ENCODE assay signal across 8 mouse cellular contexts in genomic region chr17:87691958-87692357, GRCm38 (mm10). TPM values are rescaled to one million over a fixed set of nuclear protein-coding genes. Genes with fewer than 3 reads are reported as not detected.
DNase-seq lines count a peak whose midpoint lies in the region; ATAC-seq and TF ChIP-seq lines count a peak whose summit lies in the region.

No protein-coding gene starts in this region.

- no peaks in the 10 kb centered on the region for H3K27me3 ChIP-seq in thymus, adult 2 months (ENCODE audit: control insufficient read depth, insufficient read depth, low read length)
- H3K27me3 ChIP-seq in kidney, embryonic 16.5 days (ENCODE audit: insufficient read depth, low read length) = no peaks in the 10 kb centered on the region

- peaks cover 41% of the 10 kb centered on the region for H3K36me3 ChIP-seq in thymus, adult 2 months (ENCODE audit: control insufficient read depth, insufficient read depth, low read length)
- H3K36me3 ChIP-seq in kidney, embryonic 16.5 days (ENCODE audit: insufficient read depth, low read length) = peaks cover 37% of the 10 kb centered on the region

- ATAC-seq in kidney, embryonic 16.5 days (ENCODE audit: low FRiP score, low TSS enrichment) = peak; percentile 67; the same call in 1 of the 2 replicates
- no peak for ATAC-seq in erythroblast, adult 5-6 weeks (replicated peaks; ENCODE audit: low FRiP score, poor library complexity, severe bottlenecking)

- H3K4me2 ChIP-seq in kidney, embryonic 16.5 days (replicated peaks; ENCODE audit: low read depth, low read length) = no peak overlapping the region

- peak; percentile 57 for DNase-seq in thymus, adult 2 months
- DNase-seq in thymus, adult 18-20 months = no peak
- peak; percentile 10 to 37 for DNase-seq in adrenal gland, postnatal 4 days (ENCODE audit: low spot score in 2 of 2)
- peak; percentile 42 for DNase-seq in fibroblast of lung, adult 2 months (ENCODE audit: low read depth)
- peak; percentile 22 to 33 for DNase-seq in lung, adult 18-20 months
- peak; percentile 77 for DNase-seq in retina, embryonic 14.5 days (ENCODE audit: low spot score)

- TF ChIP-seq POLR2A in thymus, adult 2 months (IDR thresholded peaks at IDR 0.05; ENCODE audit: control insufficient read depth, extremely low read depth, insufficient read depth, low read length, poor library complexity) = no peak

- H3K9me3 ChIP-seq in kidney, embryonic 16.5 days (ENCODE audit: low read length) = no peaks in the 10 kb centered on the region

- 93% methylated on average over 5 of the region's 5 CpGs for WGBS in thymus, adult 2 months
- 86% methylated on average over 5 of the region's 5 CpGs for WGBS in kidney, embryonic 16.5 days

- H3K4me3 ChIP-seq in thymus, adult 2 months (ENCODE audit: control insufficient read depth, insufficient read depth, low read length) = no peak overlapping the region
- no peak overlapping the region for H3K4me3 ChIP-seq in kidney, embryonic 16.5 days (ENCODE audit: low read length)

- H3K9ac ChIP-seq in kidney, embryonic 16.5 days (replicated peaks; ENCODE audit: low read length) = no peak overlapping the region

- H3K4me1 ChIP-seq in thymus, adult 2 months (replicated peaks; ENCODE audit: control insufficient read depth, insufficient read depth, low read length) = no peaks in the 10 kb centered on the region
- no peaks in the 10 kb centered on the region for H3K4me1 ChIP-seq in kidney, embryonic 16.5 days (ENCODE audit: insufficient read depth, low read length)

- no peak overlapping the region for H3K27ac ChIP-seq in thymus, adult 2 months (ENCODE audit: control insufficient read depth, insufficient read depth, low read length)
- no peak overlapping the region for H3K27ac ChIP-seq in kidney, embryonic 16.5 days (ENCODE audit: low read length)

- TF ChIP-seq CTCF in thymus, adult 2 months (IDR thresholded peaks at IDR 0.05; ENCODE audit: borderline replicate concordance, control insufficient read depth, extremely low read depth, insufficient read depth, low read length, poor library complexity) = no peak

RNA-seq across cellular contexts. Expression of gene Msh2, which starts 19.8 kb away (rescaled TPM):
- 17.8 and 22.8 TPM in 2 replicates for polyA plus RNA-seq in thymus, adult 2 months (2012; rRNA removed)
- 10 to 100 TPM; 39.5 to 45.2 TPM for total RNA-seq in adrenal gland, postnatal 4 days (2021)
- polyA plus RNA-seq in kidney, embryonic 16.5 days (2015; fragmentation: Nextera tagmentation; extraction: Ambion mirVana) = 95.5 and 98.6 TPM in 2 replicates
- total RNA-seq in erythroblast, adult 5-6 weeks (2015; ENCODE audit: low replicate concordance) = 4.8 and 10.9 TPM in 2 replicates
- 15.4 and 17.3 TPM in 2 replicates for total RNA-seq in erythroblast, adult 5-6 weeks (2017; ENCODE audit: low replicate concordance)

RNA-seq across cellular contexts. Expression of gene Epcam, which starts 56.2 kb away (rescaled TPM):
- polyA plus RNA-seq in thymus, adult 2 months (2012; rRNA removed) = 29.3 and 37.4 TPM in 2 replicates
- total RNA-seq in adrenal gland, postnatal 4 days (2021) = 10 to 100 TPM in 1 of 2 experiments, under 1 TPM in 1; 0.79 to 22.1 TPM
- polyA plus RNA-seq in kidney, embryonic 16.5 days (2015; fragmentation: Nextera tagmentation; extraction: Ambion mirVana) = 313 and 317 TPM in 2 replicates
- total RNA-seq in erythroblast, adult 5-6 weeks (2015; ENCODE audit: low replicate concordance) = 0.84 TPM in 1 of 2 replicates, not detected in the other
- total RNA-seq in erythroblast, adult 5-6 weeks (2017; ENCODE audit: low replicate concordance) = not detected in 2 replicates

Comparison
In these comparisons a context has a peak if more than half of its experiments do, and no peak if none do; other contexts are left out.
1. DNase-seq: peak in thymus, adult 2 months (single experiment), adrenal gland, postnatal 4 days (2 of 2), fibroblast of lung, adult 2 months (single experiment), lung, adult 18-20 months (2 of 2) and retina, embryonic 14.5 days (single experiment); none in thymus, adult 18-20 months (0 of 2).